18 mouse cellular contexts compared by ENCODE assay signal in the genomic region with DNA sequence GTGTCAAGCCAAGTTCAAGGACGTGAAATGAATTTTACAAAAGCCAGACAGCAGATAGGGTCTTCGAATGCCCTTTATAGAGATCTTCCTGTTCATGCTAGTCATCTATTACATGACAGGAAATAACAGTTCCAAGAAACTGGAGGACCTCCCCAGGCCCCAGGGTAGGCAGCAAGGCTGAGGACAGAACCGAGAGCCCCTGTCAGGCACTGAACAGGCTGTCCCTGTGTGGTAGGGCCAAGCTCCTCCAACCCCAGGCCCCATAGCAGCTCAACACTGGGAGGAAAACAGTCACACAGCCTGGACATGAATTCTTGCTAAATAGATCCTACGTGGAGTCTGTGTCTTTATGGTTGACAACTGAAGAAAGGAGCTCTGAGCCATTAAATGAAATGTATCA.
DNase-seq lines count a peak whose midpoint lies in the region; ATAC-seq and TF ChIP-seq lines count a peak whose summit lies in the region.
"Had no signal": no experiment of that assay in that cellular context is flagged by ENCODE, and none has a peak within 500 bp of the region (broad histone marks: within the 10 kb centered on the region; RNA-seq: fewer than 3 reads in every experiment).

No protein-coding gene starts in this region.

- no peak overlapping the region for H3K9ac ChIP-seq in forebrain, postnatal 0 days
- no peak overlapping the region for H3K9ac ChIP-seq in hindbrain, postnatal 0 days (replicated peaks; ENCODE audit: low read length)
- H3K9ac ChIP-seq in midbrain, embryonic 15.5 days, result no peak overlapping the region
- H3K9ac ChIP-seq: liver, embryonic 14.5 days had no signal

- peak overlapping the region; percentile 8; the same call in 1 of the 2 replicates for H3K27ac ChIP-seq in forebrain, embryonic 10.5 days
- no peak overlapping the region for H3K27ac ChIP-seq in forebrain, postnatal 0 days (ENCODE audit: low read depth, low read length)
- 0 out of 2 replicates have a peak overlapping the region, but pooled peaks have one; percentile 35 for H3K27ac ChIP-seq in hindbrain, embryonic 10.5 days
- no peak overlapping the region for H3K27ac ChIP-seq in hindbrain, postnatal 0 days
- no peak overlapping the region for H3K27ac ChIP-seq in midbrain, embryonic 15.5 days
- H3K27ac ChIP-seq: liver, embryonic 14.5 days had no signal

- H3K36me3 ChIP-seq in forebrain, embryonic 10.5 days (replicated peaks), result no peaks in the 10 kb centered on the region
- H3K36me3 ChIP-seq in forebrain, postnatal 0 days (ENCODE audit: insufficient read depth), result no peaks in the 10 kb centered on the region
- no peaks in the 10 kb centered on the region for H3K36me3 ChIP-seq in hindbrain, embryonic 10.5 days
- H3K36me3 ChIP-seq in hindbrain, postnatal 0 days (ENCODE audit: insufficient read depth, low read length), result no peaks in the 10 kb centered on the region
- H3K36me3 ChIP-seq in midbrain, embryonic 15.5 days (replicated peaks), result no peaks in the 10 kb centered on the region

- H3K27me3 ChIP-seq in forebrain, embryonic 10.5 days (ENCODE audit: poor library complexity, severe bottlenecking), result no peaks in the 10 kb centered on the region
- no peaks in the 10 kb centered on the region; the same call in 1 of the 2 replicates for H3K27me3 ChIP-seq in forebrain, postnatal 0 days (ENCODE audit: insufficient read depth, low read length)
- no peaks in the 10 kb centered on the region for H3K27me3 ChIP-seq in hindbrain, embryonic 10.5 days (ENCODE audit: insufficient read depth, poor library complexity, severe bottlenecking)
- H3K27me3 ChIP-seq in hindbrain, postnatal 0 days (ENCODE audit: insufficient read depth, low read length), result no peaks in the 10 kb centered on the region
- no peaks in the 10 kb centered on the region for H3K27me3 ChIP-seq in midbrain, embryonic 15.5 days (replicated peaks)

- no peak overlapping the region for H3K4me3 ChIP-seq in forebrain, embryonic 10.5 days
- no peak overlapping the region for H3K4me3 ChIP-seq in forebrain, postnatal 0 days (ENCODE audit: low read depth, low read length)
- H3K4me3 ChIP-seq in hindbrain, embryonic 10.5 days, result no peak overlapping the region
- H3K4me3 ChIP-seq in hindbrain, postnatal 0 days (ENCODE audit: low read length), result no peak overlapping the region
- H3K4me3 ChIP-seq in midbrain, embryonic 15.5 days, result no peak overlapping the region

- peaks cover 36% of the 10 kb centered on the region for H3K4me1 ChIP-seq in forebrain, embryonic 10.5 days
- H3K4me1 ChIP-seq in forebrain, postnatal 0 days (ENCODE audit: insufficient read depth), result peaks cover 8% of the 10 kb centered on the region
- peaks cover 21% of the 10 kb centered on the region for H3K4me1 ChIP-seq in hindbrain, embryonic 10.5 days (replicated peaks)
- no peaks in the 10 kb centered on the region for H3K4me1 ChIP-seq in hindbrain, postnatal 0 days (ENCODE audit: insufficient read depth, low read length)
- peaks cover 13% of the 10 kb centered on the region for H3K4me1 ChIP-seq in midbrain, embryonic 15.5 days

- no peaks in the 10 kb centered on the region for H3K9me3 ChIP-seq in forebrain, embryonic 10.5 days
- no peaks in the 10 kb centered on the region for H3K9me3 ChIP-seq in forebrain, postnatal 0 days (ENCODE audit: low read length)
- no peaks in the 10 kb centered on the region for H3K9me3 ChIP-seq in hindbrain, embryonic 10.5 days
- H3K9me3 ChIP-seq in hindbrain, postnatal 0 days (ENCODE audit: low read length), result no peaks in the 10 kb centered on the region
- H3K9me3 ChIP-seq in midbrain, embryonic 15.5 days, result no peaks in the 10 kb centered on the region

- ATAC-seq in forebrain, postnatal 0 days, result no peak
- no peak for ATAC-seq in hindbrain, postnatal 0 days
- no peak for ATAC-seq in midbrain, embryonic 15.5 days (replicated peaks)
- ATAC-seq: intestine, postnatal 0 days had no signal

- WGBS in forebrain, embryonic 10.5 days, result 82% methylated on average over 4 of the region's 4 CpGs
- WGBS in forebrain, postnatal 0 days, result 82% methylated on average over 4 of the region's 4 CpGs
- 82% methylated on average over 4 of the region's 4 CpGs for WGBS in hindbrain, embryonic 10.5 days
- WGBS in hindbrain, postnatal 0 days, result 79% methylated on average over 4 of the region's 4 CpGs
- 89% methylated on average over 4 of the region's 4 CpGs for WGBS in midbrain, embryonic 15.5 days

- no peak for DNase-seq in forebrain, embryonic 10.5 days (ENCODE audit: extremely low spot score, low spot score)
- DNase-seq in forebrain, postnatal 0 days, result no peak
- DNase-seq in hindbrain, embryonic 10.5 days (ENCODE audit: low spot score), result no peak
- DNase-seq in hindbrain, postnatal 0 days (ENCODE audit: low spot score), result no peak
- peak; percentile 34 for DNase-seq in thymus, postnatal 25 days
- DNase-seq in thymus, adult 18-20 months, result no peak
- no peak for DNase-seq in testis, postnatal 10 days (ENCODE audit: low spot score)
- DNase-seq: cerebellum, adult 2 months; cerebellum, postnatal 36 days; embryo, embryonic 11 days; gastrocnemius, postnatal 10 days; kidney, postnatal 36 days; layer of hippocampus, postnatal 36 days; lung, postnatal 10 days had no signal

- TF ChIP-seq CTCF in forebrain, postnatal 0 days (IDR thresholded peaks at IDR 0.05; ENCODE audit: low read depth), result no peak
- TF ChIP-seq CTCF in hindbrain, postnatal 0 days (IDR thresholded peaks at IDR 0.05; ENCODE audit: low read depth), result no peak

- no peak overlapping the region for H3K4me2 ChIP-seq in forebrain, postnatal 0 days (ENCODE audit: low read depth)
- no peak overlapping the region for H3K4me2 ChIP-seq in hindbrain, postnatal 0 days (ENCODE audit: low read depth, low read length)
- no peak overlapping the region for H3K4me2 ChIP-seq in midbrain, embryonic 15.5 days
- H3K4me2 ChIP-seq: midbrain, embryonic 11.5 days had no signal

Comparison
In these comparisons a context has a peak if more than half of its experiments do, and no peak if none do; other contexts are left out.
1. H3K27ac ChIP-seq: peak in forebrain, embryonic 10.5 days (single experiment) and hindbrain, embryonic 10.5 days (single experiment); none in forebrain, postnatal 0 days (single experiment), hindbrain, postnatal 0 days (single experiment) and midbrain, embryonic 15.5 days (single experiment).